Mouse (Mus musculus) small intestine, adult 2 months (tissue): ENCODE data around the gene Pla2g10.
"Not testable (repeated sequence)": the region's sequence is repeated elsewhere in the genome, so short reads cannot be mapped to it uniquely, and the experiment has no call there.

Source experiments
- CTCF ChIP-seq: fragments of 200-500 bp; IDR thresholded peaks from 2 replicates; pipeline ENCODE4 v1.5.1; 2012; ENCODE audit warnings: low read depth, mild to moderate bottlenecking, control low read depth, inconsistent platforms, low read length, moderate library complexity, mixed read lengths; ENCODE audit not compliant: insufficient replicate concordance, insufficient read length; ENCODE audit errors: extremely low read depth
- POLR2A ChIP-seq: fragments of 200-500 bp; IDR thresholded peaks from 2 replicates; pipeline ENCODE4 v1.6.1; 2012; ENCODE audit warnings: low read depth, mild to moderate bottlenecking, control low read depth, inconsistent platforms, low read length, moderate library complexity

GRCm38 (mm10) chr16:13739044-13739443 lies 8.3 kb upstream of the Pla2g10 start:
- TF ChIP-seq CTCF, POLR2A: not testable (repeated sequence)
